Mouse (Mus musculus) intestine, embryonic 15.5 days (tissue): ENCODE data around the gene Mcf2l. TPM values are rescaled to one million over a fixed set of nuclear protein-coding genes. Genes with fewer than 3 reads are reported as not detected.

ENCODE experiments used
- ATAC-seq: fragments of 200-750 bp; cut with Nextera tagmentation; 2 replicates; pipeline ENCODE4 v1.8.0; 2017; ENCODE audit warnings: moderate TSS enrichment, moderate library complexity
- H3K27ac ChIP-seq: fragments of 300-500 bp; sonication (generic); 2 replicates; pipeline ENCODE4 v1.5.1; 2015; ENCODE audit warnings: mild to moderate bottlenecking, inconsistent platforms
- H3K27me3 ChIP-seq: fragments of 300-500 bp; sonication (generic); replicated peaks from 2 replicates; pipeline ENCODE4 v1.6.1; 2015; ENCODE audit warnings: inconsistent platforms
- H3K36me3 ChIP-seq: fragments of 300-500 bp; sonication (generic); 2 replicates; pipeline ENCODE4 v1.6.1; 2015; ENCODE audit warnings: inconsistent platforms
- H3K4me1 ChIP-seq: fragments of 300-500 bp; sonication (generic); replicated peaks from 2 replicates; pipeline ENCODE4 v1.6.1; 2015; ENCODE audit warnings: inconsistent platforms
- H3K4me2 ChIP-seq: fragments of 300-500 bp; sonication (generic); replicated peaks from 2 replicates; pipeline ENCODE4 v1.6.1; 2015; ENCODE audit warnings: mild to moderate bottlenecking, inconsistent platforms
- H3K4me3 ChIP-seq: fragments of 300-500 bp; sonication (generic); replicated peaks from 2 replicates; pipeline ENCODE4 v1.5.1; 2015; ENCODE audit warnings: inconsistent platforms
- H3K9ac ChIP-seq: fragments of 300-500 bp; sonication (generic); 2 replicates; pipeline ENCODE4 v1.6.1; 2015; ENCODE audit warnings: inconsistent platforms
- H3K9me3 ChIP-seq: fragments of 300-500 bp; sonication (generic); 2 replicates; pipeline ENCODE4 v1.6.1; 2016; ENCODE audit warnings: inconsistent platforms
- WGBS: fragments of 180-500 bp; shearing (Covaris S2); methylation state at CpG from one replicate; pipeline ENCODE4 v1.1.7; 2015; 5-methylcytosine and 5-hydroxymethylcytosine counted together
- polyA plus RNA-seq: library from polyadenylated mRNA; unstranded; fragments of >200 nt; fragmentation: Nextera tagmentation; extraction: Ambion mirVana; gene quantifications from 2 replicates; pipeline ENCODE4 v1.2.1, GENCODE M21; 2015

Gene Mcf2l
- polyA plus RNA-seq, 1 experiment from 2014 or later: 13.7 TPM

DNA sequence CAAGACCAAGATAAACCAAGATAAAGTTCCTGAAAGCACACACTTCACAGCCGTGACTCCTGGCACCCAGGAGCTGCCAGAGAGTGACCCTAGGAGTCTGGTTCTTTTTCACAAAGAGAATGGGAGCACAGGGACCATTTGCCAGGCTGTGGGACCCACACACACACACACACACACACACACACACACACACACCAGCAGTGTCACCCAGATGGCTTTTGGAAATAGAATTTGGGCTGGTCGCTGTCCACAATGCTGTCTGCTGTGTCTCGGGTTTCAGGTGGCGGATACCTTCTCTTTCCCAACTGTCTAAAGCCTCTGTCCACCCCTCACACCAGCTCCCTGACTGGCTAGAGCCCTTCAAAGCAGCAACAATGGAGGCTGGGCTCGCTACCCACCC, 120.9 kb downstream of the Mcf2l start:
- H3K4me3 ChIP-seq: no peak overlapping the region
- H3K4me1 ChIP-seq: no peaks in the 10 kb centered on the region
- H3K9ac ChIP-seq: no peak overlapping the region
- no peak overlapping the region for H3K4me2 ChIP-seq
- no peaks in the 10 kb centered on the region for H3K9me3 ChIP-seq
- ATAC-seq: no peak
- no peaks in the 10 kb centered on the region for H3K36me3 ChIP-seq
- no peaks in the 10 kb centered on the region for H3K27me3 ChIP-seq
- 81% methylated on average over 5 of the region's 5 CpGs for WGBS
- H3K27ac ChIP-seq: no peak overlapping the region

DNA sequence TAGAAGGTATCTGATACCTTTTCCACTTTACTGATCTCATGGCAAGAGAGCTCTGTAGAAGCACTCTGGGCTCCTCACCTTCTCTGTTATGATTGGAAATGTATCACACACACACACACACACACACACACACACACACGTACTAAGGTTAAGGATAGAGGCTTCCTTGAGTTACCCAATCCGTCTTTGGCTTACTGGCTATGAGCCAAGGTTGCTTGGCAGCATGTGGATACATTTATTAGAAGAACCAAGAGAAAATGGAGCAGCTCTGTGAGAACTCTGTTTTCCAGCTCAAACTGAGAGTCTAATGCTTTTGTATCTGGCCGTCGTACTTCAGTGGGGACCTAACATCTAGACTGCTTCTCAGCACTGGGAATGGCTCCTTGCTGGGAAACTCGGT, 121.9 kb downstream of the Mcf2l start:
- H3K4me3 ChIP-seq: no peak overlapping the region
- H3K4me2 ChIP-seq: no peak overlapping the region
- H3K9ac ChIP-seq: no peak overlapping the region
- no peaks in the 10 kb centered on the region for H3K4me1 ChIP-seq
- WGBS: 58% methylated on average over 5 of the region's 5 CpGs
- ATAC-seq: no peak
- H3K27ac ChIP-seq: no peak overlapping the region
- no peaks in the 10 kb centered on the region for H3K27me3 ChIP-seq
- H3K9me3 ChIP-seq: no peaks in the 10 kb centered on the region
- no peaks in the 10 kb centered on the region for H3K36me3 ChIP-seq

DNA sequence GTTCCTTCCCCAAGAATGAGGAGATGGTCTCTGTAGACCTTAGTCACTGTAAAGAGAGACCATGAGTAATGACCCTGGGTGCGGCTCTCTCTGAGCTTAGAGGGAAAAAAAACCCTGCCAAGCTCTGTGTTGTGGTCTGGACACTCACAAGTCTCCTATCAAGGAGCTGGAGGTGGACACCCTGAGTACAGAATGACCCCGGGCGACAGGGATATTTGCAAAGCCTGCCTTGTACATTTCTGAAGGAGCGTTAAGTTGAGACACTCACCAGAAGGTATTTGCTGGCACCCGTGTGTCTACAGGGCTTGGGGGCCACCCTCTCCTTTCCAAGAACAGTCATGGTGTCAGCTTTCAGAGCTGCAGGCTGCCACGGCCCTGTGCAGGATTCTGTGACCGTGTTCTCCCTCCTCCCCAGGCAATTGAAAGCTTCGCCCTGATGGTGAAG, 123.2 kb downstream of the Mcf2l start:
- WGBS: 36% methylated on average over 8 of the region's 8 CpGs
- Histone ChIP-seq H3K27ac (no peak overlapping the region), H3K9ac (no peak overlapping the region), H3K4me3 (no peak overlapping the region), H3K4me1 (no peaks in the 10 kb centered on the region), H3K36me3 (no peaks in the 10 kb centered on the region), H3K9me3 (no peaks in the 10 kb centered on the region), H3K4me2 (no peak overlapping the region), H3K27me3 (no peaks in the 10 kb centered on the region)
- no peak for ATAC-seq

DNA sequence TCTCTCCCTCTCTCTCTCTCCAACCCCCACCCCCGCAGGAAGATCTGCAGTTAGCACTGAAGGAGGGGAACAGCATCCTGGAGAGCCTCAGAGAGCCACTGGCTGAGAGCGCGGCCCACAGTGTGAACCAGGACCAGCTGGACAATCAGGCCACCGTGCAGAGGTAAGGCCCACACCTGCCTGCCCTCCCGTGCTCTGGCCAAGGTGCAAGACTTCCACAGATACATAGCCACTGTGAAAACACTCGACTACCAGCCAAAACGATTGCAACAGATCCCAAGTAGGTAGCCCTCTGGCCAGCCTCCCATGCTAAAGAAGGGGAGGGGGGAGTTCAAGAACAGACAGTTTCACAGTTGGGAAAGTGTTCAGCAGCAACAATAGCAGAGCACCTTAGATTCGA, 124.7 kb downstream of the Mcf2l start:
- Histone ChIP-seq H3K4me1 (no peaks in the 10 kb centered on the region), H3K27ac (no peak overlapping the region), H3K4me3 (no peak overlapping the region), H3K36me3 (0 out of 2 replicates have a peak, but pooled peaks cover 4% of the 10 kb centered on the region), H3K9me3 (no peaks in the 10 kb centered on the region), H3K27me3 (no peaks in the 10 kb centered on the region), H3K9ac (no peak overlapping the region), H3K4me2 (no peak overlapping the region)
- 66% methylated on average over 8 of the region's 8 CpGs for WGBS
- ATAC-seq: no peak

DNA sequence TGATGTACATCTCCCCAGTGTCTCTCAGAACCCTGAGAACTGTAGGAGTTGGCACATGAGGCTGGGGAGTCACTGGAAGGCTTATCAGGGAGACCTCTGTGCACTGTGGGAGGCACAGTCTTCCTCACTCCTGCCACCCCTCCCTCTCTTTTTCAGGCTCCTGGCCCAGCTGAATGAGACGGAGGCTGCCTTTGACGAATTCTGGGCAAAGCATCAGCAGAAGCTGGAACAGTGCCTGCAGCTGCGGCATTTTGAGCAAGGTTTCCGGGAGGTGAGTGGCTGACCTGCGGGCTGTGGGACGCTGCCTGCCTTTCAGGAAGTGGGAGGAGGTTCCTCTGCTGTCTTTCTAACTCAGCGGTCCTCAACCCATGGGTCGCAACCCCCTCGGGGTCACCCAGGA, 126.2 kb downstream of the Mcf2l start:
- H3K4me1 ChIP-seq: no peaks in the 10 kb centered on the region
- H3K27me3 ChIP-seq: no peaks in the 10 kb centered on the region
- no peak for ATAC-seq
- H3K9ac ChIP-seq: no peak overlapping the region
- H3K36me3 ChIP-seq: 0 out of 2 replicates have a peak, but pooled peaks cover 4% of the 10 kb centered on the region
- H3K9me3 ChIP-seq: no peaks in the 10 kb centered on the region
- no peak overlapping the region for H3K4me2 ChIP-seq
- H3K27ac ChIP-seq: no peak overlapping the region
- H3K4me3 ChIP-seq: no peak overlapping the region
- WGBS: 73% methylated on average over 9 of the region's 9 CpGs

DNA sequence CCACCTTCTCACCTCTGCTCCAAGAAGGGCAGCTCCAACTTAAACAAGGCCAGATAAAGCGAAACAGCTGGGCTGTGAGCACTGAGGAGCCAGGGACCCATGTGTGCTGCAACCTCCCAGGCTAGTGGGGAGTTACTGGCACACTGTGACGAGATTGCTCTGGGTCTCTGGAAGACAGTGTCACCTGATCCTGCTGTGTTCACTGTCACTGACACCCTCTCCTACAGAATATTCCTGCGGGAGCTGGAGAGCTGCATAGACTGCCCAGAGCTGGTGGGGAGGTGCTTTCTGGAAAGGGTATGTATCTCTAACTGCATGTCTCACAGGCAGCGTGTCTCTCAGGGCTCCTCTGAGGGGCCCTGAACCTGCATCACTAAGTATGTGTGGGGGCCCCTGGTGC, 133.9 kb downstream of the Mcf2l start:
- 79% methylated on average over 4 of the region's 4 CpGs for WGBS
- no peaks in the 10 kb centered on the region for H3K4me1 ChIP-seq
- no peak for ATAC-seq
- no peak overlapping the region for H3K4me3 ChIP-seq
- H3K9ac ChIP-seq: no peak overlapping the region
- no peak overlapping the region for H3K4me2 ChIP-seq
- H3K27me3 ChIP-seq: no peaks in the 10 kb centered on the region
- H3K9me3 ChIP-seq: no peaks in the 10 kb centered on the region
- H3K27ac ChIP-seq: no peak overlapping the region
- peaks cover 17% of the 10 kb centered on the region for H3K36me3 ChIP-seq

DNA sequence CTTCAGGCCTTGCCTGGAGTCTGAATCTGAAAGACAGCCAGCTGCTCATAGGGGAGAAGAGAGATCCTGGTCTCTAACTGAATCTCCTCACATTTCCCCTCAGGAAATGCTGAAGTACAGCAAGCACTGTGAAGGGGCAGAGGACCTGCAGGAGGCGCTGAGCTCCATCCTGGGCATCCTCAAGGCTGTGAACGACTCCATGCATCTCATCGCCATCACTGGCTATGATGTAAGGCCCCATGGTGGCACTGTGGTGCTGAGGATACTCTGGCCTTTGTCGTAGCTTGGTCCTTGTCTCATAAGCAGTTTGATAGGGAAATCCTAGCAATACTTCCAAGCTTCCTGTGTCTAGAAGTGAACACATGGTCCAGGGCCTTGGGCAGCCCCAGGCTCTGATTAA, 136.7 kb downstream of the Mcf2l start:
- 0 out of 2 replicates have a peak, but pooled peaks have one; percentile 34 for ATAC-seq
- Histone ChIP-seq H3K4me3 (no peak overlapping the region), H3K4me1 (no peaks in the 10 kb centered on the region), H3K36me3 (peaks cover 13% of the 10 kb centered on the region), H3K9ac (no peak overlapping the region), H3K27ac (no peak overlapping the region), H3K9me3 (no peaks in the 10 kb centered on the region), H3K27me3 (no peaks in the 10 kb centered on the region), H3K4me2 (no peak overlapping the region)
- 59% methylated on average over 4 of the region's 4 CpGs for WGBS

DNA sequence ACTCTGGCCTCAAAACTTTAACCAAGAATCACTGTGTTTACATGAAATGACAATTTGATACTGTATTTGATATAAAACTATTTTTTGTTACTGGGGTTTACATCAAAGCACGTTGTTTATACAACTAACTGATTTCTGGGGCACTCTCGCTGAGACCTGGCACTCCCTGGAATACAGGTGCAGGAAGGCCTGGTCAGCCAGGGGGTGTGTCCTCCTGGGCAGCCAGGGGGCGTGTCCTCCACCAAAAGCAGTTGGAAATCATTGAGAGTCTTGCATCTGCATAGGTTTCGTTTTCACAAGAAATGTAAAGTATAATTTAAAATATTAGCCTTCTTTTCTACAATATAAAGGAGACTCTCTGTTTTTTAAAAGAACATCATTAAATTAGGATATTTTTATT, 146.0 kb downstream of the Mcf2l start:
- WGBS: 40% methylated on average over 4 of the region's 4 CpGs
- no peaks in the 10 kb centered on the region for H3K36me3 ChIP-seq
- no peak overlapping the region for H3K9ac ChIP-seq
- H3K4me2 ChIP-seq: no peak overlapping the region
- no peak overlapping the region for H3K27ac ChIP-seq
- H3K4me1 ChIP-seq: no peaks in the 10 kb centered on the region
- H3K9me3 ChIP-seq: no peaks in the 10 kb centered on the region
- no peaks in the 10 kb centered on the region for H3K27me3 ChIP-seq
- no peak for ATAC-seq
- no peak overlapping the region for H3K4me3 ChIP-seq

DNA sequence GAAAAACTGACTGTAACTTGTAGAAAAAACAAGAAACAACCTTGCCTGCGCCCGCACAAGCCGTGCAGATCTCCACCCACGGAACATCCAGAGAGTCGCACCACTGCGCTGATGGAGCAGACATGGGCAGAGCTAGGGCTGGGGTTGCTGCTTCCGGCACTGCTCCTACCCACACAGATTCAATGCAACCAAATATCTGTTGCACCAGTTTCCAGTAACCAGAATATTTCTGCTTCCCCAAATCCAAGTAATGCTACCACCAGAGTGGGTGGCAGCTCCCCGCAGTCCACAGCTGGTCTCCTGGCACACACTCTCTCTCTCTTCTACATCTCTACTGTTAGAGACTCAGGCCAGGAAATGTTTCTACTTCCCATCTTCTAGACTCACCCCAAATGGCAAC, 148.2 kb downstream of the Mcf2l start:
- 94% methylated on average over 8 of the region's 8 CpGs for WGBS
- no peak overlapping the region for H3K9ac ChIP-seq
- ATAC-seq: no peak

DNA sequence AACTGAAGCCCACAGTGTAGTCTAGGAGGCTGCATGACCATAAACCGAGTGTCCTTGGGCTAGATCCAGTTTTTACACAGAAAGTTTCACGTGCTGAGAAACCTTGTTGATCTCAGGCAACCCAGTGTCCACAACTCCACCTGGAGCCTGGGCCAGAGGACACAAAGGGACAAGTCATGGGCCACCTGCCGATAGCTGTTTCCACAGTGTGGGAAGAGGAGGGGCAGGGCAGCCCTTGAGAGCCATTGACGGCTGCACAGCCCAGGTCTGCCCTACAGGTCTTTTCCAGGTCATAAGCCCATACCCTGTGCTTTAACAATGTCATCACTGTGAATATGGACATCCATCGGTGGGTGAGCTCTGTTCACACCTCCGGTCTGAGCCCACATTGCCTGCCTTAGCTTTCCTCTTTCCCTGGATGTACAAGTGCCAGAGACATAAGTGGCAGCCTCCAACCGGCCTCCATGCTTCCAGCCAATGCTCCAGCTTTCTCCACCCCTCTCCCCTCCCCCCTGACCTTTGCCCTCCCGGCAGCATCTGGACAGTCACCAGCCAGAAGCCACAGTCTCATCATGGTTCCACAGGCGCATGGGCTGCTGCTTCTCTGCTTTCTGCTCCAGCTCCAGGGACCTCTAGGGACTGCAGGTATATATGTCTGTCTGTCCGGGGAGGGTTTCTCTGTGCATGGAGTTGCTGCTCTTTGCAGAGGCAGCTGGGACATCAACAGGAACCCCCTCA, 152.1 kb downstream of the Mcf2l start, which contains the start of gene F7:
Gene F7, plus strand, starts transcription at position 548 of the 738 bp plus-strand sequence.
- Histone ChIP-seq H3K27ac (no peak within 1 kb of the TSS), H3K36me3 (no peaks in the 10 kb centered on the region), H3K27me3 (no peaks in the 10 kb centered on the region), H3K4me2 (no peak within 1 kb of the TSS), H3K9me3 (no peaks in the 10 kb centered on the region), H3K4me3 (no peak within 1 kb of the TSS), H3K4me1 (no peaks in the 10 kb centered on the region), H3K9ac (no peak within 1 kb of the TSS)
- no peak for ATAC-seq
- 62% methylated on average over 10 of the region's 10 CpGs for WGBS

More for the DNA sequence above, 148.2 kb downstream of the Mcf2l start:
- H3K36me3 ChIP-seq: no peaks in the 10 kb centered on the region
- no peaks in the 10 kb centered on the region for H3K27me3 ChIP-seq
- H3K4me1 ChIP-seq: no peaks in the 10 kb centered on the region
- H3K27ac ChIP-seq: no peak overlapping the region
- no peaks in the 10 kb centered on the region for H3K9me3 ChIP-seq
- H3K4me3 ChIP-seq: no peak overlapping the region
- no peak overlapping the region for H3K4me2 ChIP-seq

DNA sequence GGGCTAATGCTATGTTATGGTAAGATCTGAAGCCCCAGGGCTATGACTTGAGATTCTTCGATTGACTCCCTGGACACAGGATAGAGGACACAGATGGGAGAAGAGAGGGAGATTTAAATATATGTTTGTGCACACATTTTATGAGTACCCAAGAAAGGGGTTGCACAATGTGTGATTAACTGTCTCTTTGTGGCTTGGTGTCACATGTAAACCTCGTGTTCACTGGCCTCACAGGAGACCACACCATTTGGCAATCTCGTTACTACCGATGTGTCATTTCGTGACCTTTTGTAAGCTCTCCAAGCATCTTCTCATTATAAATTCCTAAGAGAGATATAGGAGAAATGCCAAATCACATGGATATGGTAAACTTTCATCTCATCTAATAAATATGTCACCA, 154.0 kb downstream of the Mcf2l start:
- no peaks in the 10 kb centered on the region for H3K9me3 ChIP-seq
- 78% methylated on average over 5 of the region's 5 CpGs for WGBS
- H3K4me2 ChIP-seq: no peak overlapping the region
- H3K9ac ChIP-seq: no peak overlapping the region
- no peaks in the 10 kb centered on the region for H3K4me1 ChIP-seq
- H3K4me3 ChIP-seq: no peak overlapping the region
- H3K27me3 ChIP-seq: no peaks in the 10 kb centered on the region
- H3K27ac ChIP-seq: no peak overlapping the region
- H3K36me3 ChIP-seq: no peaks in the 10 kb centered on the region
- no peak for ATAC-seq

DNA sequence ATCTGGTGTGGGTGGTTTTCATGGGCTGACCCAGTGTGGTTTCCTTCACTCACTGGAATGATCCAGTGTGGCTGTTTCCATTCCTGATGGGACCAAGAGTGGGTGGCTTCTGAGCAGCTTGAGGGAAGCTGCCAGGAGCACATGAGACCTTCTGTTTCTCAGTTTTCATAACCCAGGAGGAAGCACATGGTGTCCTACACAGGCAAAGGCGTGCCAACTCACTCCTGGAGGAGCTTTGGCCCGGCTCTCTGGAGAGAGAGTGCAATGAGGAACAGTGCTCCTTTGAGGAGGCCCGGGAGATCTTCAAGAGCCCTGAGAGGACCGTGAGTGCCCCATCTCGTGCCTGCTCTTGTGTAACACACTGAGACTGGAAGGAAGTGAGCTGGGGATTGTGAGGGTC, 154.9 kb downstream of the Mcf2l start:
- no peak overlapping the region for H3K4me2 ChIP-seq
- H3K36me3 ChIP-seq: no peaks in the 10 kb centered on the region
- no peak for ATAC-seq
- H3K4me3 ChIP-seq: no peak overlapping the region
- H3K27me3 ChIP-seq: no peaks in the 10 kb centered on the region
- H3K4me1 ChIP-seq: no peaks in the 10 kb centered on the region
- 77% methylated on average over 5 of the region's 5 CpGs for WGBS
- no peaks in the 10 kb centered on the region for H3K9me3 ChIP-seq
- H3K9ac ChIP-seq: no peak overlapping the region
- H3K27ac ChIP-seq: no peak overlapping the region

DNA sequence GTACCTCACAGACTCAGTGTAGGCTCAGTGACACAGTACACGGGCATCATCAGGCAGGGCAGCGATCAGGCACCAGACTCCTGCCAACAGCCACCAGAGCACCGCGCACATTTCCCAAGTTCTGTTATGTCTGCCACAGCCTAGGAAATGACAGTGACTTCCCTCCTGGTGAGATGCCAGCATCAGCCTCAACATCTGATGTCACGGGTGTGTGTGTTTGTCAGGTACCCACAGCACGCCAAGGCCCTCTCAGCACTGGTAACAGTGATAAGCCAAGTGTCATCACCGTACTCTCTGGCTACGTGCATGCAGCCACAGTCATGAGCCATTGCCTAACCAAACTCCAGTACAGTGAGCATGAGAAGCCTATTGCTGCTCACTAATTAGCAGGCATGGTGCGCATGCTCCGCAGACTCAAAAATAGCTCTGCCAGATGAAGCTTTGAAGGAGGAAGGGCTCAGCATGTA, 162.8 kb downstream of the Mcf2l start:
- Histone ChIP-seq H3K4me3 (no peak overlapping the region), H3K4me2 (no peak overlapping the region), H3K27me3 (no peaks in the 10 kb centered on the region), H3K9me3 (no peaks in the 10 kb centered on the region), H3K4me1 (0 out of 2 replicates have a peak, but pooled peaks cover 3% of the 10 kb centered on the region), H3K36me3 (no peaks in the 10 kb centered on the region), H3K9ac (no peak overlapping the region), H3K27ac (no peak overlapping the region)
- 94% methylated on average over 10 of the region's 10 CpGs for WGBS
- ATAC-seq: no peak
